Mouse (Mus musculus): ENCODE measurements around the gene Nr2f1.
A peak's percentile ranks its signal among the peaks of the same experiment; 100 is the strongest.

DNA sequence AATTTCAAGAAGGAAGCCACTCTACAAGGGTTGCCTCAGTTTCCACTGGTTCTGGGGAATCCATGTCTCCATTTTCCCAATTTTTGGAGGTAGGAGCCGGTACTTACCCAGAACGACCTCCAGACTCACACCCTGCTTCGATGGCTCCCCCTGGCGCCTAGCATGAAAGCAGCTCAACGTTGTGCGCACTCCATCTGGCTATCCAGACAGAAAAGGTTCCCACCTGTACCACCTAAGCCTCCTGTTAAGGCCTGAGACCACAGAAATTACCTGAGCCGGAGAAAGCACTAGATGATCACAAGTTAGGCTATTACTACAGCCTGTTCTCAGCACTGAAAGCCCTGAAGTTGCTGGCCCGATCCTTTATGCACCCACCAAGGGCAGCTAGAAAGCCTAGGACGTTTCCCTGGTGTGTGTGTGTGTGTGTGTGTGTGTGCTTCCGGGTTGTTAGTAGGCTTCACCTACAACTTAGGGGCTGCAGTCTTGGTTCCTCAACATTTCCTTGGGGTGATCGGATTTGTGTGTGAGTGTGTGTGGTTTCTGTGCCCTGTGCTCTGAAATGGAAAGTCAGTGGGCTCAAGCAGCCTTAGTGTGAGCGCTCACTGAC is 13.1 kb downstream of the Nr2f1 start:
- TF ChIP-seq CTCF (IDR thresholded peaks at IDR 0.05; ENCODE audit: borderline replicate concordance, insufficient read depth, low read depth, low read length) = peak; percentile 23; the same call in 1 of the 2 replicates
- no peak for TF ChIP-seq POLR2A (IDR thresholded peaks at IDR 0.05; ENCODE audit: borderline replicate concordance, insufficient read depth, low read length)

Data from cerebellum, adult 2 months (tissue).